Mouse (Mus musculus) left cerebral cortex, postnatal 25 days (tissue): Measurements from ENCODE around the gene Maz. TPM values are rescaled to one million over a fixed set of nuclear protein-coding genes. Genes with fewer than 3 reads are reported as not detected.

Source experiments
- DNase-seq, 2 experiments: peaks; one replicate each; pipeline ENCODE4 v3.0.0; 2022; ENCODE audit warnings: low spot score in 2 of 2, mixed read lengths in 1 of 2
- intact Hi-C: fragments of 180-260 bp; cut with DNase I; formaldehyde crosslinking; loops from one replicate; pipeline ENCODE4 v1.15.1; 2025
- microRNA-seq, 2 experiments: library from miRNA; unstranded; fragments of <30 nt; microRNA quantifications; one replicate each; pipeline ENCODE4 v1.2.0; 2022
- total RNA-seq, 2 experiments: library from RNA; stranded (reverse); gene quantifications; 2 replicates each; pipeline ENCODE4 v1.2.3; 2021

Gene Maz
- total RNA-seq, 2 experiments from 2014 or later = 241 to 243 TPM

- intact Hi-C loops = loop anchor here (2.0 kb wide), 2 partner anchors 25 to 39 kb away; partner anchors contain the start of genes Mvp and Sez6l2
These were observed 50.6 kb downstream of the Maz start, which contains the start of gene Cdiptos for GRCm38 (mm10) chr7:126975950-126976866. Gene Cdiptos (minus strand): TSS chr7:126976098.

GRCm38 (mm10) chr7:126975893-126975949 is 51.1 kb downstream of the Maz start, which contains the start of gene Cdipt:
Gene Cdipt (plus strand): TSS chr7:126975914.
- intact Hi-C loops = no loop called here
- no peak for DNase-seq

More at GRCm38 (mm10) chr7:126975950-126976866, 50.6 kb downstream of the Maz start, which contains the start of gene Cdiptos:
- peak; percentile 94 to 97 for DNase-seq

- peak in 1 of 2 experiments; percentile 29 for DNase-seq
- intact Hi-C loops = no loop called here
These were observed 51.3 kb downstream of the Maz start for GRCm38 (mm10) chr7:126975493-126975892.

Small RNAs within 50 kb of the gene (microRNA-seq; reads per million reads assigned to microRNA genes)
- 0 reads per million in 2 experiments for gene Gm44343

Other genes with a start within 250 kb of the Maz start
- gene Tbx6, start 245.6 kb downstream of the Maz start, total RNA-seq = under 1 TPM in 1 of 2 experiments, not detected in 1; 0.87 TPM
- 10 to 100 TPM; 48.1 to 51.3 TPM for gene Ppp4c, start 234.5 kb downstream of the Maz start, total RNA-seq
- 10 to 100 TPM; 84.6 to 91.9 TPM for gene Fam57b, start 229.4 kb downstream of the Maz start, total RNA-seq
- not detected for gene 4930451I11Rik, start 195.4 kb downstream of the Maz start, total RNA-seq
- gene Doc2a, start 179.6 kb downstream of the Maz start, total RNA-seq = 10 to 100 TPM; 47.8 to 57.6 TPM
- 10 to 100 TPM; 25.5 to 35.0 TPM for gene Hirip3, start 165.1 kb downstream of the Maz start, total RNA-seq
- 10 to 100 TPM; 44.9 to 49.9 TPM for gene Ino80e, start 164.7 kb downstream of the Maz start, total RNA-seq
- 100 to 1,000 TPM; 149 to 154 TPM for gene Taok2, start 142.3 kb downstream of the Maz start, total RNA-seq
- 10 to 100 TPM; 20.2 to 22.3 TPM for gene Tmem219, start 104.1 kb downstream of the Maz start, total RNA-seq
- gene Kctd13, start 98.2 kb downstream of the Maz start, total RNA-seq = 100 to 1,000 TPM; 139 TPM
- 10 to 100 TPM; 44.2 to 50.3 TPM for gene Asphd1, start 77.5 kb downstream of the Maz start, total RNA-seq
- gene Sez6l2, start 76.5 kb downstream of the Maz start, total RNA-seq = 100 to 1,000 TPM; 400 to 404 TPM
- gene Cdipt, start 51.1 kb downstream of the Maz start, total RNA-seq = 100 to 1,000 TPM; 194 to 197 TPM
- gene Cdiptos, start 50.9 kb downstream of the Maz start, total RNA-seq = not detected
- 1 to 10 TPM; 5.2 to 6.7 TPM for gene Mvp, start 12.4 kb downstream of the Maz start, total RNA-seq
- gene Pagr1b, start 10.6 kb downstream of the Maz start, total RNA-seq = 1 to 10 TPM in 1 of 2 experiments, under 1 TPM in 1; 0.66 to 2.3 TPM
- gene Pagr1a, start 9.7 kb downstream of the Maz start, total RNA-seq = 10 to 100 TPM; 22.5 to 23.9 TPM
- 10 to 100 TPM; 39.2 to 43.8 TPM for gene Gm42742, start 5.9 kb downstream of the Maz start, total RNA-seq
- gene Prrt2, start 5.8 kb downstream of the Maz start, total RNA-seq = 100 to 1,000 TPM; 191 to 195 TPM
- gene Kif22, start 15.4 kb upstream of the Maz start, total RNA-seq = 1 to 10 TPM; 5.0 to 5.7 TPM
- not detected for gene Zg16, start 60.3 kb upstream of the Maz start, total RNA-seq
- 1 to 10 TPM; 1.2 to 1.4 TPM for gene AI467606, start 64.3 kb upstream of the Maz start, total RNA-seq
- under 1 TPM in 1 of 2 experiments, not detected in 1; 0.55 TPM for gene Qprt, start 95.2 kb upstream of the Maz start, total RNA-seq
- gene Spn, start 110.8 kb upstream of the Maz start, total RNA-seq = under 1 TPM; 0.09 to 0.14 TPM
- 10 to 100 TPM; 81.7 to 84.1 TPM for gene Cd2bp2, start 169.0 kb upstream of the Maz start, total RNA-seq
- gene Tbc1d10b, start 181.4 kb upstream of the Maz start, total RNA-seq = 10 to 100 TPM; 90.2 to 97.5 TPM
- 1 to 10 TPM; 2.8 to 3.3 TPM for gene Mylpf, start 181.9 kb upstream of the Maz start, total RNA-seq
- gene Zfp553, start 206.0 kb upstream of the Maz start, total RNA-seq = 10 to 100 TPM; 16.9 to 18.6 TPM
- gene Sept1, start 206.1 kb upstream of the Maz start, total RNA-seq = 1 to 10 TPM; 3.4 to 3.6 TPM
- gene Zfp771, start 217.2 kb upstream of the Maz start, total RNA-seq = 10 to 100 TPM; 55.3 to 55.5 TPM
- 10 to 100 TPM; 30.6 to 31.0 TPM for gene Dctpp1, start 233.7 kb upstream of the Maz start, total RNA-seq
- gene Sephs2, start 247.0 kb upstream of the Maz start, total RNA-seq = 10 to 100 TPM; 40.5 to 41.3 TPM